Mouse (Mus musculus) megakaryocyte-erythroid progenitor cell, adult 5 weeks (primary cell): Measurements from ENCODE around the gene Tead2. TPM values are rescaled to one million over a fixed set of nuclear protein-coding genes. Genes with fewer than 3 reads are reported as not detected.

Experiments used
- polyA plus RNA-seq: library from polyadenylated mRNA; stranded (reverse); fragments of >175 nt; gene quantifications from 2 replicates; pipeline ENCODE4 v1.2.3, GENCODE M21; 2012

The Tead2 gene
- 0.82 and 2.2 TPM in 2 replicates for polyA plus RNA-seq

GRCm38 (mm10) chr7:45215673-45216441, at the start of gene Tead2:
TSS of gene Tead2 (plus strand) at chr7:45215753.

GRCm38 (mm10) chr7:45179469-45179868, 36.1 kb upstream of the Tead2 start, which contains the start of gene Gfy:
TSS of gene Gfy (minus strand) at chr7:45179569.

GRCm38 (mm10) chr7:45180896-45181477, 34.6 kb upstream of the Tead2 start, which contains the start of gene Pth2:
TSS of gene Pth2 (plus strand) at chr7:45180995.

DNA sequence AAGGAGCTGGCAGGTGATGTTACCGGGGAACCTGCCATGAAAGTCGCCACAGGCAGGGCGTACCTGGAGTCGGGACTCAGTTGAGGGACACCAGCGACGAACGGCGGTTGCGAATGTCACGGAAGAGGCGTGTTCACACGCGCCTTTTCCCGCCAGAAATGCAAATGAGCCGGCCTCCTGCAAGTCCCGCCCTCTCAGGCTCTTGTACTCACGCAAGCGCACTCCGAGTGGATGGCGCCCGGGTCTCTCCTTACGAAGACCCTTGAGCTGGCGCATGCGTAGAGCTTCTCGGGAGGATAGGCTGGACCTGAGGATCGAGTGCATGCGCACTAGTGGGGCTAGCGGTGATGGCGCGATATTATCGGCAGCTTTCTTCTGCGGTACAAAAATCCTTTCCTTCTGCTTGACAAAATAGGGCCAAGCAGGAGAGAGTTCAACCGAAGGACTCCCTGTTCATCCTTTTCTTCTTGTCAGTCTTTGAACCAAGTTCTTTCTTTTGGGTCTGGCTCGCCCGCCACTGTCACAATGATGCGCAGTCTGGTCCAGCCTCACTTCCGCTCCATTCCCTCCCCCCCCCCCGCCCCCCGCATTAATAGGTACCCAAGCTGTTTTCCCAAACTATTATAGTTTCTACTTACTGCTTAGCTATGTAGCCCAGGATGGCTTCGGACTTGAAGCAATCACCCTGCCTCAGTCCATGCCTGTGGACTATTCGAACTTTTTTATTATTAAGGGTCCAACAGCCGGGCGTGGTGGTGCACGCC, 11.0 kb upstream of the Tead2 start, which contains the start of gene Ccdc155:
TSS of gene Ccdc155 (minus strand) at position 513 of the 764 bp plus-strand sequence.

DNA sequence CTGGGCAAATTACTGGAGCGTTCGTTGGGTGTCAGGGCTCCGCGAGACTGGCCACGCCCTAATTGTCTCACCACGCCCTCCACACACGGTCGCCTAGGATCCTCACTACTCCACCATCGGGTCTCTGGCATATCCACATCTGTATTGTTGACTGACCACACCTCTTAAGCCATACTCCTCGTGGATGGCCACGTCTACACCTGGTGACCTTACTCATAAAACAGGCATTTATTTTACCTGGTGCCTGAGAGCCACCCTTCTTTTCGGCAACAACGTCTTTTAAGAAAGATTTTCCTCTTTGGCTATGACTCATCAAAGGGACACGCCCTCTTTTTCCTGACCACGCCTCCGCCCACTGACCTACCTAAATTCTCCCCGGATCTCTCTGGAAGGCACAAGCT, 3.7 kb upstream of the Tead2 start, which contains the start of gene Dkkl1:
TSS of gene Dkkl1 (minus strand) at position 297 of the 401 bp plus-strand sequence.

GRCm38 (mm10) chr7:45238723-45239496, 23.4 kb downstream of the Tead2 start, which contains the start of gene Cd37:
TSS of gene Cd37 (minus strand) at chr7:45239115.

GRCm38 (mm10) chr7:45240633-45241388, 25.3 kb downstream of the Tead2 start, which contains the start of gene Slc6a16:
TSS of gene Slc6a16 (plus strand) at chr7:45241085.

DNA sequence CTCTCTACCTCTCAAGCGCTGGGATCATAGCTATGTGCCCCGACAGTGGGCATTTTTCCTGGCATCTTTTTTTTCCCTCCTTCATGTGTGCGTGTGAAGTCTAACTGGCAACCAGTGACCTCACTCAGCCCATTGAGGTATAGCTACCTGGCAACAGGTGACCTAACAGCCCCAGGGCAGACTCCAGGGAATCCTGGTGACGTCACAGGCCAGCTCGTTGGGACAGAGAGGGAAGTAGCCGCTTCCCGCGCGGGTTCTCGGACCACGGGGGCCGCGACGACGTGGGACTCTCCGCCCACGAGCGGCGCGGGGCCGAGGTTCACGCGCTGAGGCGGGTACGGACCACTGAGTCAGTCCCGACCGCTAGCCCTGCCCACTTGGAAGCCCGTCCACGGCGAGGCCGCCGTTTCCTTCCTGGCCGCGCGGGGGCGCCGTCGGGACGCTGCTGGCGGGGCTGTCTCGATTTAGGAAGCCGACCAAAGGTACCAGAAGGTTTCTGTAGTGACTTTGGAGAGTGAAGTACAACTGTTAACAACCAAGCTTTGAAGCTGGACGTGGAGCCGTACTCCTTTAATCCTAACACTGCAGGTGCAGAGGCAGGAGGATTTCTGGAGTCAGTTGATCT, 61.7 kb downstream of the Tead2 start, which contains the start of gene Slc6a21:
TSS of gene Slc6a21 (plus strand) at position 378 of the 625 bp plus-strand sequence.

Other genes with a start within 250 kb of the Tead2 start
- gene Cpt1c, start 240.9 kb upstream of the Tead2 start, polyA plus RNA-seq, result 1.3 and 2.1 TPM in 2 replicates
- 133 and 160 TPM in 2 replicates for gene Prmt1, start 229.2 kb upstream of the Tead2 start, polyA plus RNA-seq
- gene Irf3, start 218.1 kb upstream of the Tead2 start, polyA plus RNA-seq, result 112 and 119 TPM in 2 replicates
- 131 and 163 TPM in 2 replicates for gene Bcl2l12, start 217.0 kb upstream of the Tead2 start, polyA plus RNA-seq
- gene Scaf1, start 199.4 kb upstream of the Tead2 start, polyA plus RNA-seq, result 185 and 198 TPM in 2 replicates
- gene Rras, start 197.8 kb upstream of the Tead2 start, polyA plus RNA-seq, result 4.0 TPM in 2 replicates
- 95.4 and 117 TPM in 2 replicates for gene Prr12, start 162.9 kb upstream of the Tead2 start, polyA plus RNA-seq
- 144 and 165 TPM in 2 replicates for gene Nosip, start 153.3 kb upstream of the Tead2 start, polyA plus RNA-seq
- gene Prrg2, start 153.1 kb upstream of the Tead2 start, polyA plus RNA-seq, result 38.8 and 40.5 TPM in 2 replicates
- 36.5 and 65.0 TPM in 2 replicates for gene Rcn3, start 123.5 kb upstream of the Tead2 start, polyA plus RNA-seq
- 7.5 and 10.0 TPM in 2 replicates for gene Fcgrt, start 111.9 kb upstream of the Tead2 start, polyA plus RNA-seq
- 210 and 224 TPM in 2 replicates for gene Rps11, start 91.3 kb upstream of the Tead2 start, polyA plus RNA-seq
- 4,327 and 5,290 TPM in 2 replicates for gene Rpl13a, start 87.0 kb upstream of the Tead2 start, polyA plus RNA-seq
- 0.12 and 0.16 TPM in 2 replicates for gene Gm45713, start 79.5 kb upstream of the Tead2 start, polyA plus RNA-seq
- 15.4 and 21.4 TPM in 2 replicates for gene Flt3l, start 79.3 kb upstream of the Tead2 start, polyA plus RNA-seq
- gene Pih1d1, start 61.5 kb upstream of the Tead2 start, polyA plus RNA-seq, result 67.8 and 81.0 TPM in 2 replicates
- gene Aldh16a1, start 61.2 kb upstream of the Tead2 start, polyA plus RNA-seq, result 162 and 165 TPM in 2 replicates
- 0.11 and 0.15 TPM in 2 replicates for gene Slc17a7, start 51.8 kb upstream of the Tead2 start, polyA plus RNA-seq
- gene Gfy, start 36.2 kb upstream of the Tead2 start, polyA plus RNA-seq, result 0.16 and 0.29 TPM in 2 replicates
- gene Pth2, start 34.8 kb upstream of the Tead2 start, polyA plus RNA-seq, result not detected in 2 replicates
- 0.56 and 1.3 TPM in 2 replicates for gene Ccdc155, start 10.9 kb upstream of the Tead2 start, polyA plus RNA-seq
- gene Dkkl1, start 3.6 kb upstream of the Tead2 start, polyA plus RNA-seq, result 14.7 and 21.4 TPM in 2 replicates
- 173 and 185 TPM in 2 replicates for gene Cd37, start 23.4 kb downstream of the Tead2 start, polyA plus RNA-seq
- not detected in 2 replicates for gene Slc6a16, start 25.3 kb downstream of the Tead2 start, polyA plus RNA-seq
- gene Slc6a21, start 61.8 kb downstream of the Tead2 start, polyA plus RNA-seq, result 0.09 TPM in 1 of 2 replicates, not detected in the other
- 3.3 and 5.4 TPM in 2 replicates for gene Trpm4, start 118.0 kb downstream of the Tead2 start, polyA plus RNA-seq
- gene Hrc, start 119.5 kb downstream of the Tead2 start, polyA plus RNA-seq, result not detected in 2 replicates
- 0.56 TPM in 2 replicates for gene Ppfia3, start 151.3 kb downstream of the Tead2 start, polyA plus RNA-seq
- gene Lin7b, start 154.8 kb downstream of the Tead2 start, polyA plus RNA-seq, result 2.3 and 2.6 TPM in 2 replicates
- gene Snrnp70, start 180.0 kb downstream of the Tead2 start, polyA plus RNA-seq, result 920 and 1,244 TPM in 2 replicates
- gene Kcna7, start 189.9 kb downstream of the Tead2 start, polyA plus RNA-seq, result 0.04 and 0.28 TPM in 2 replicates
- gene Ntf5, start 197.9 kb downstream of the Tead2 start, polyA plus RNA-seq, result 0.04 TPM in 1 of 2 replicates, not detected in the other
- 0.11 TPM in 1 of 2 replicates, not detected in the other for gene Lhb, start 205.1 kb downstream of the Tead2 start, polyA plus RNA-seq
- gene Gys1, start 219.1 kb downstream of the Tead2 start, polyA plus RNA-seq, result 28.3 and 36.5 TPM in 2 replicates
- 407 and 425 TPM in 2 replicates for gene Ruvbl2, start 222.3 kb downstream of the Tead2 start, polyA plus RNA-seq
- gene Ftl1, start 244.1 kb downstream of the Tead2 start, polyA plus RNA-seq, result 3,550 and 4,748 TPM in 2 replicates